Mouse (Mus musculus) stomach, embryonic 16.5 days (tissue): Measurements from ENCODE around the gene Grsf1. TPM values are rescaled to one million over a fixed set of nuclear protein-coding genes. Genes with fewer than 3 reads are reported as not detected.

ENCODE experiments used
- ATAC-seq: fragments of 200-750 bp; cut with Nextera tagmentation; 2 replicates; pipeline ENCODE4 v1.8.0; 2017; ENCODE audit warnings: moderate number of reproducible peaks, moderate TSS enrichment; ENCODE audit not compliant: insufficient read depth, low FRiP score
- H3K27ac ChIP-seq: fragments of 300-500 bp; sonication (generic); 2 replicates; pipeline ENCODE4 v1.5.1; 2014; ENCODE audit warnings: low read length
- H3K27me3 ChIP-seq: fragments of 300-500 bp; sonication (generic); 2 replicates; pipeline ENCODE4 v1.6.1; 2014; ENCODE audit warnings: low read length, control low read depth, mixed read lengths; ENCODE audit not compliant: control insufficient read depth, insufficient read depth
- H3K36me3 ChIP-seq: fragments of 300-500 bp; sonication (generic); 2 replicates; pipeline ENCODE4 v1.6.1; 2014; ENCODE audit warnings: low read length; ENCODE audit not compliant: control insufficient read depth, insufficient read depth
- H3K4me1 ChIP-seq: fragments of 300-500 bp; sonication (generic); 2 replicates; pipeline ENCODE4 v1.6.1; 2014; ENCODE audit warnings: low read length, control low read depth, mixed read lengths; ENCODE audit not compliant: control insufficient read depth, insufficient read depth
- H3K4me2 ChIP-seq: fragments of 300-500 bp; sonication (generic); 2 replicates; pipeline ENCODE4 v1.6.1; 2014; ENCODE audit warnings: low read depth, low read length, mixed read lengths
- H3K4me3 ChIP-seq: fragments of 300-500 bp; sonication (generic); replicated peaks from 2 replicates; pipeline ENCODE4 v1.5.1; 2014; ENCODE audit warnings: mild to moderate bottlenecking, low read length
- H3K9ac ChIP-seq: fragments of 300-500 bp; sonication (generic); 2 replicates; pipeline ENCODE4 v1.6.1; 2014; ENCODE audit warnings: low read length
- H3K9me3 ChIP-seq: fragments of 300-500 bp; sonication (generic); replicated peaks from 2 replicates; pipeline ENCODE4 v1.6.1; 2016; ENCODE audit warnings: low read length, control low read depth; ENCODE audit not compliant: control insufficient read depth
- WGBS: fragments of 180-500 bp; shearing (Covaris S2); extraction: QIAGEN DNeasy Blood & Tissue Kit; methylation state at CpG from one replicate; pipeline ENCODE4 v1.1.7; 2014; 5-methylcytosine and 5-hydroxymethylcytosine counted together
- polyA plus RNA-seq: library from polyadenylated mRNA; unstranded; fragments of >200 nt; fragmentation: Nextera tagmentation; extraction: Ambion mirVana; gene quantifications from 2 replicates; pipeline ENCODE4 v1.2.1, GENCODE M21; 2015

The Grsf1 gene
- polyA plus RNA-seq, 1 experiment from 2014 or later: 16.7 TPM

GRCm38 (mm10) chr5:88616988-88617387 lies 59.0 kb downstream of the Grsf1 start:
- Histone ChIP-seq H3K4me1 (no peaks in the 10 kb centered on the region), H3K36me3 (0 out of 2 replicates have a peak, but pooled peaks cover 8% of the 10 kb centered on the region), H3K27me3 (no peaks in the 10 kb centered on the region), H3K9ac (no peak overlapping the region), H3K4me3 (no peak overlapping the region), H3K9me3 (no peaks in the 10 kb centered on the region), H3K4me2 (no peak overlapping the region), H3K27ac (no peak overlapping the region)
- WGBS: 79% methylated on average over 4 of the region's 4 CpGs
- ATAC-seq: no peak

GRCm38 (mm10) chr5:88614129-88614528 lies 61.8 kb downstream of the Grsf1 start:
- no peak overlapping the region for H3K4me3 ChIP-seq
- 100% methylated on average over 1 of the region's 1 CpGs for WGBS
- no peaks in the 10 kb centered on the region for H3K9me3 ChIP-seq
- no peak for ATAC-seq
- 0 out of 2 replicates have a peak, but pooled peaks cover 3% of the 10 kb centered on the region for H3K36me3 ChIP-seq
- H3K27ac ChIP-seq: no peak overlapping the region
- H3K4me1 ChIP-seq: no peaks in the 10 kb centered on the region
- H3K27me3 ChIP-seq: no peaks in the 10 kb centered on the region
- H3K4me2 ChIP-seq: no peak overlapping the region
- no peak overlapping the region for H3K9ac ChIP-seq

Other genes with a start within 250 kb of the Grsf1 start
- not detected in 2 replicates for gene Ambn, start 220.2 kb downstream of the Grsf1 start, polyA plus RNA-seq
- gene Enam, start 188.2 kb downstream of the Grsf1 start, polyA plus RNA-seq: not detected in 2 replicates
- 0.16 and 0.28 TPM in 2 replicates for gene Jchain, start 148.3 kb downstream of the Grsf1 start, polyA plus RNA-seq
- gene Utp3, start 121.7 kb downstream of the Grsf1 start, polyA plus RNA-seq: 59.8 and 67.0 TPM in 2 replicates
- 10.9 and 13.5 TPM in 2 replicates for gene Rufy3, start 111.1 kb downstream of the Grsf1 start, polyA plus RNA-seq
- 15.2 and 15.9 TPM in 2 replicates for gene Mob1b, start 44.7 kb upstream of the Grsf1 start, polyA plus RNA-seq
- gene Dck, start 88.8 kb upstream of the Grsf1 start, polyA plus RNA-seq: 35.9 and 38.6 TPM in 2 replicates
- 1.8 and 2.6 TPM in 2 replicates for gene Slc4a4, start 210.6 kb upstream of the Grsf1 start, polyA plus RNA-seq